Mouse (Mus musculus) megakaryocyte, adult 5-6 weeks (primary cell): ENCODE data around the gene Vhl. TPM values are rescaled to one million over a fixed set of nuclear protein-coding genes. Genes with fewer than 3 reads are reported as not detected.

Experiments used
- total RNA-seq, 2 experiments: library from RNA; stranded (forward) in 1 of 2; stranded (reverse) in 1 of 2; fragments of 153-499, 151-499 nt in 1 of 2; fragments of 221-1000, 200-1000 nt in 1 of 2; gene quantifications; 2 replicates each; pipeline versions ENCODE4 v1.2.3 to v1.2.4; 2015 to 2017

Vhl gene
- total RNA-seq, 2 experiments from 2014 or later = 28.0 to 38.3 TPM

Other genes with a start within 250 kb of the Vhl start
- 20.1 and 23.6 TPM in 2 replicates for gene Tada3, start 246.1 kb upstream of the Vhl start, total RNA-seq (2015)
- 14.1 and 15.9 TPM in 2 replicates for gene Tada3, start 246.1 kb upstream of the Vhl start, total RNA-seq (2017)
- 255 and 284 TPM in 2 replicates for gene Arpc4, start 245.8 kb upstream of the Vhl start, total RNA-seq (2015)
- gene Arpc4, start 245.8 kb upstream of the Vhl start, total RNA-seq (2017) = 427 and 451 TPM in 2 replicates
- 6.2 and 7.2 TPM in 2 replicates for gene Ttll3, start 234.7 kb upstream of the Vhl start, total RNA-seq (2015)
- 7.7 and 9.9 TPM in 2 replicates for gene Ttll3, start 234.7 kb upstream of the Vhl start, total RNA-seq (2017)
- 2.5 and 6.2 TPM in 2 replicates for gene Rpusd3, start 204.6 kb upstream of the Vhl start, total RNA-seq (2015)
- 2.5 and 3.0 TPM in 2 replicates for gene Rpusd3, start 204.6 kb upstream of the Vhl start, total RNA-seq (2017)
- not detected in 2 replicates for gene Cidec, start 188.2 kb upstream of the Vhl start, total RNA-seq (2015)
- not detected in 2 replicates for gene Cidec, start 188.2 kb upstream of the Vhl start, total RNA-seq (2017)
- gene Jagn1, start 181.4 kb upstream of the Vhl start, total RNA-seq (2015) = 34.2 and 43.6 TPM in 2 replicates
- 11.0 and 12.7 TPM in 2 replicates for gene Jagn1, start 181.4 kb upstream of the Vhl start, total RNA-seq (2017)
- not detected in 2 replicates for gene Il17re, start 165.5 kb upstream of the Vhl start, total RNA-seq (2015)
- gene Il17re, start 165.5 kb upstream of the Vhl start, total RNA-seq (2017) = not detected in 2 replicates
- not detected in 2 replicates for gene Il17rc, start 152.5 kb upstream of the Vhl start, total RNA-seq (2015)
- not detected in 2 replicates for gene Il17rc, start 152.5 kb upstream of the Vhl start, total RNA-seq (2017)
- 0.27 and 2.1 TPM in 2 replicates for gene Creld1, start 140.7 kb upstream of the Vhl start, total RNA-seq (2015)
- gene Creld1, start 140.7 kb upstream of the Vhl start, total RNA-seq (2017) = 1.9 and 3.4 TPM in 2 replicates
- 0.09 TPM in 1 of 2 replicates, not detected in the other for gene Prrt3, start 122.0 kb upstream of the Vhl start, total RNA-seq (2015)
- not detected in 2 replicates for gene Prrt3, start 122.0 kb upstream of the Vhl start, total RNA-seq (2017)
- gene Emc3, start 92.3 kb upstream of the Vhl start, total RNA-seq (2015) = 60.0 and 61.6 TPM in 2 replicates
- 33.0 and 38.4 TPM in 2 replicates for gene Emc3, start 92.3 kb upstream of the Vhl start, total RNA-seq (2017)
- gene Fancd2, start 92.3 kb upstream of the Vhl start, total RNA-seq (2015) = 8.7 and 10.7 TPM in 2 replicates
- gene Fancd2, start 92.3 kb upstream of the Vhl start, total RNA-seq (2017) = 14.4 and 16.2 TPM in 2 replicates
- 0.18 TPM in 1 of 2 replicates, not detected in the other for gene Fancd2os, start 23.2 kb upstream of the Vhl start, total RNA-seq (2015)
- gene Fancd2os, start 23.2 kb upstream of the Vhl start, total RNA-seq (2017) = not detected in 2 replicates
- gene Brk1, start 19.2 kb upstream of the Vhl start, total RNA-seq (2015) = 364 and 398 TPM in 2 replicates
- gene Brk1, start 19.2 kb upstream of the Vhl start, total RNA-seq (2017) = 185 and 211 TPM in 2 replicates
- gene Irak2, start 14.5 kb downstream of the Vhl start, total RNA-seq (2015) = 22.5 and 25.3 TPM in 2 replicates
- 63.1 and 83.2 TPM in 2 replicates for gene Irak2, start 14.5 kb downstream of the Vhl start, total RNA-seq (2017)
- gene Tatdn2, start 73.1 kb downstream of the Vhl start, total RNA-seq (2015) = 22.5 and 23.2 TPM in 2 replicates
- gene Tatdn2, start 73.1 kb downstream of the Vhl start, total RNA-seq (2017) = 107 and 126 TPM in 2 replicates
- gene Ghrl, start 95.9 kb downstream of the Vhl start, total RNA-seq (2015) = 1.1 and 4.4 TPM in 2 replicates
- 0.26 TPM in 1 of 2 replicates, not detected in the other for gene Ghrl, start 95.9 kb downstream of the Vhl start, total RNA-seq (2017)
- gene Sec13, start 116.8 kb downstream of the Vhl start, total RNA-seq (2015) = 96.8 and 102 TPM in 2 replicates
- 103 and 116 TPM in 2 replicates for gene Sec13, start 116.8 kb downstream of the Vhl start, total RNA-seq (2017)